Mouse (Mus musculus) erythroblast, embryonic 14.5 days (primary cell): ENCODE data around the gene Sgpp1.

Experiments
- GATA1 ChIP-seq: IDR thresholded peaks from 2 replicates; pipeline ENCODE4 v1.6.1; 2012; ENCODE audit warnings: low read length, inconsistent platforms, mixed read lengths
- TAL1 ChIP-seq: IDR thresholded peaks from 3 replicates; pipeline ENCODE4 v1.6.1; 2012; ENCODE audit warnings: low read length, inconsistent platforms, mixed read lengths

DNA sequence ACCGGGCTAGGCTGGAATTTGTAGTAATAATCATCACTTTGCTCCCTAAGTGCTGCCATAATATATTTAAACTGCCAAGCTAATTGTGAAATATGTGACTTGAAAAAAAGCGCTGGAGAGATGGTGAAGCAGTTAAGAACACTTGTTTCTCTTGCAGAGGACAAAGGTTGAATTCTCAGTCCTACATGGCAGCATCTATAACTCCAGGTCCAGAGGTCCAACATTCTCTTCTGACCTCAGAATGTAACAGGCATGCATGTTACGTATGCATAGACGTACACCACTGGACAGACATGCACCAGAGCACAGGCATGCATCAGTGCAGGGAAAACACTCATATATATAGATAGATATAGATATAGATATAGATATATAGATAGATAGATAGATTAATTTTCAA, 57.1 kb downstream of the Sgpp1 start:
- TF ChIP-seq GATA1 = no peak
- no peak for TF ChIP-seq TAL1
